Mouse (Mus musculus): ENCODE data around the gene Crisp2. TPM values are rescaled to one million over a fixed set of nuclear protein-coding genes. Genes with fewer than 3 reads are reported as not detected.
A peak's percentile ranks its signal among the peaks of the same experiment; 100 is the strongest.

The Crisp2 gene
- total RNA-seq (2014; fragmentation: Nextera tagmentation): not detected in 2 replicates
- 0.88 TPM in 1 of 2 replicates, not detected in the other for total RNA-seq (2017)

- no peak for ATAC-seq (replicated peaks; ENCODE audit: poor library complexity, severe bottlenecking)
These were observed at the start of gene Crisp2 for GRCm38 (mm10) chr17:40806953-40807572. TSS of gene Crisp2 (minus strand) at chr17:40807003.

- no peak for ATAC-seq (replicated peaks; ENCODE audit: poor library complexity, severe bottlenecking)
These were observed 48.3 kb upstream of the Crisp2 start for GRCm38 (mm10) chr17:40855065-40855464.

- ATAC-seq (replicated peaks; ENCODE audit: poor library complexity, severe bottlenecking): peak; percentile 84
These were observed 30.5 kb upstream of the Crisp2 start for GRCm38 (mm10) chr17:40837308-40837707.

- ATAC-seq (replicated peaks; ENCODE audit: poor library complexity, severe bottlenecking): peak; percentile 63
These were observed 25.1 kb upstream of the Crisp2 start for GRCm38 (mm10) chr17:40831870-40832269.

GRCm38 (mm10) chr17:40824549-40824948, 17.7 kb upstream of the Crisp2 start:
- ATAC-seq (replicated peaks; ENCODE audit: poor library complexity, severe bottlenecking): peak; percentile 92

GRCm38 (mm10) chr17:40823817-40824216, 17.0 kb upstream of the Crisp2 start:
- peak; percentile 54 for ATAC-seq (replicated peaks; ENCODE audit: poor library complexity, severe bottlenecking)

GRCm38 (mm10) chr17:40821477-40821876, 14.7 kb upstream of the Crisp2 start:
- no peak for ATAC-seq (replicated peaks; ENCODE audit: poor library complexity, severe bottlenecking)

- no peak for ATAC-seq (replicated peaks; ENCODE audit: poor library complexity, severe bottlenecking)
These were observed 10.6 kb upstream of the Crisp2 start for GRCm38 (mm10) chr17:40817340-40817943.

GRCm38 (mm10) chr17:40812259-40812658, 5.5 kb upstream of the Crisp2 start:
- ATAC-seq (replicated peaks; ENCODE audit: poor library complexity, severe bottlenecking): no peak

GRCm38 (mm10) chr17:40811560-40811959, 4.8 kb upstream of the Crisp2 start:
- no peak for ATAC-seq (replicated peaks; ENCODE audit: poor library complexity, severe bottlenecking)

GRCm38 (mm10) chr17:40810934-40811333, 4.1 kb upstream of the Crisp2 start, which contains the start of gene Rhag:
TSS of gene Rhag (plus strand) at chr17:40811126.
- ATAC-seq (replicated peaks; ENCODE audit: poor library complexity, severe bottlenecking): no peak

- ATAC-seq (replicated peaks; ENCODE audit: poor library complexity, severe bottlenecking): no peak
These were observed 1.3 kb upstream of the Crisp2 start for GRCm38 (mm10) chr17:40808071-40808470.

GRCm38 (mm10) chr17:40806550-40806949, 253 bp downstream of the Crisp2 start:
- peak; percentile 88 for ATAC-seq (replicated peaks; ENCODE audit: poor library complexity, severe bottlenecking)

- no peak for ATAC-seq (replicated peaks; ENCODE audit: poor library complexity, severe bottlenecking)
These were observed 4.0 kb downstream of the Crisp2 start for GRCm38 (mm10) chr17:40802707-40803340.

- ATAC-seq (replicated peaks; ENCODE audit: poor library complexity, severe bottlenecking): peak; percentile 82
These were observed 12.6 kb downstream of the Crisp2 start for GRCm38 (mm10) chr17:40793921-40794854.

GRCm38 (mm10) chr17:40789877-40790276, 16.9 kb downstream of the Crisp2 start:
- peak; percentile 99 for ATAC-seq (replicated peaks; ENCODE audit: poor library complexity, severe bottlenecking)

GRCm38 (mm10) chr17:40767120-40767519, 39.7 kb downstream of the Crisp2 start:
- no peak for ATAC-seq (replicated peaks; ENCODE audit: poor library complexity, severe bottlenecking)

- ATAC-seq (replicated peaks; ENCODE audit: poor library complexity, severe bottlenecking): peak; percentile 42
These were observed 43.1 kb downstream of the Crisp2 start for GRCm38 (mm10) chr17:40763662-40764061.

- ATAC-seq (replicated peaks; ENCODE audit: poor library complexity, severe bottlenecking): no peak
These were observed 75.1 kb downstream of the Crisp2 start for GRCm38 (mm10) chr17:40731724-40732123.

GRCm38 (mm10) chr17:40731296-40731695, 75.5 kb downstream of the Crisp2 start:
- no peak for ATAC-seq (replicated peaks; ENCODE audit: poor library complexity, severe bottlenecking)

Data from granulocyte monocyte progenitor cell, adult 5-6 weeks (primary cell).